ENCODE assay signal across 8 mouse cellular contexts in genomic region chr4:139130701-139131549, GRCm38 (mm10). TPM values are rescaled to one million over a fixed set of nuclear protein-coding genes. Genes with fewer than 3 reads are reported as not detected.
DNase-seq lines count a peak whose midpoint lies in the region; ATAC-seq lines count a peak whose summit lies in the region.

TSS of gene Minos1 (minus strand) at chr4:139131113.

- no peaks in the 10 kb centered on the region for H3K36me3 ChIP-seq in hindbrain, embryonic 11.5 days (ENCODE audit: control insufficient read depth, insufficient read depth, low read length)

- peak within 1 kb of the TSS; percentile 91 for H3K9ac ChIP-seq in hindbrain, embryonic 11.5 days (ENCODE audit: low read depth, low read length)

- 0 out of 2 replicates have a peak, but pooled peaks cover 2% of the 10 kb centered on the region for H3K4me1 ChIP-seq in hindbrain, embryonic 11.5 days (replicated peaks; ENCODE audit: control insufficient read depth, insufficient read depth, low read length)

- H3K4me2 ChIP-seq in hindbrain, embryonic 11.5 days (replicated peaks; ENCODE audit: low read depth, low read length): peak within 1 kb of the TSS; percentile 69

- peak; percentile 98 for ATAC-seq in hindbrain, embryonic 11.5 days (ENCODE audit: low FRiP score)

- peak within 1 kb of the TSS; percentile 86 for H3K27ac ChIP-seq in hindbrain, embryonic 11.5 days (ENCODE audit: low read depth, low read length)

- H3K27me3 ChIP-seq in hindbrain, embryonic 11.5 days (ENCODE audit: control insufficient read depth, insufficient read depth, low read length): no peaks in the 10 kb centered on the region

- no peaks in the 10 kb centered on the region for H3K9me3 ChIP-seq in hindbrain, embryonic 11.5 days (ENCODE audit: control insufficient read depth, low read length)

- DNase-seq in Muller cell, postnatal 12 days (ENCODE audit: inconsistent ontology term): peak; percentile 98
- DNase-seq in cerebellum, adult 9-11 months: peak; percentile 97
- DNase-seq in frontal cortex, adult 2 months (ENCODE audit: extremely low spot score in 1 of 2, low spot score in 1 of 2): peak; percentile 96 to 99
- DNase-seq in hindbrain, embryonic 11.5 days (ENCODE audit: low spot score): peak; percentile 99
- peak; percentile 96 to 97 for DNase-seq in layer of hippocampus, postnatal 10 days (ENCODE audit: low spot score in 2 of 2)
- DNase-seq in lung, postnatal 10 days: peak; percentile 98
- DNase-seq in ovary, postnatal 36 days (ENCODE audit: low spot score): peak; percentile 97
- DNase-seq in thymus, postnatal 25 days: peak; percentile 96

- H3K4me3 ChIP-seq in hindbrain, embryonic 11.5 days (ENCODE audit: low read depth, low read length): peak within 1 kb of the TSS; percentile 97

- under 1% methylated on average over 60 of the region's 63 CpGs for WGBS in hindbrain, embryonic 11.5 days

RNA-seq across cellular contexts. Expression of gene Minos1, which starts in this region (rescaled TPM):
- 162 and 170 TPM in 2 replicates for polyA plus RNA-seq in frontal cortex, adult 2 months (2012; rRNA removed)
- 399 TPM in 2 replicates for polyA plus RNA-seq in hindbrain, embryonic 11.5 days (2014; fragmentation: Nextera tagmentation; extraction: Ambion mirVana)
- 100 to 1,000 TPM; 206 to 208 TPM for total RNA-seq in layer of hippocampus, postnatal 10 days (2021)

Comparison
In these comparisons a context has a peak if more than half of its experiments do, and no peak if none do; other contexts are left out.
1. Peak in every context shown above with its lines: DNase-seq, ATAC-seq, H3K4me3 ChIP-seq and H3K27ac ChIP-seq.